Mouse (Mus musculus) natural killer cell, adult 2 months (primary cell): ENCODE data around the gene Mettl27.

Experiments
- DNase-seq, 2 experiments: peaks; one replicate each; pipeline ENCODE4 v3.0.0; 2022; ENCODE audit warnings: low spot score in 2 of 2

Mettl27 gene

DNA sequence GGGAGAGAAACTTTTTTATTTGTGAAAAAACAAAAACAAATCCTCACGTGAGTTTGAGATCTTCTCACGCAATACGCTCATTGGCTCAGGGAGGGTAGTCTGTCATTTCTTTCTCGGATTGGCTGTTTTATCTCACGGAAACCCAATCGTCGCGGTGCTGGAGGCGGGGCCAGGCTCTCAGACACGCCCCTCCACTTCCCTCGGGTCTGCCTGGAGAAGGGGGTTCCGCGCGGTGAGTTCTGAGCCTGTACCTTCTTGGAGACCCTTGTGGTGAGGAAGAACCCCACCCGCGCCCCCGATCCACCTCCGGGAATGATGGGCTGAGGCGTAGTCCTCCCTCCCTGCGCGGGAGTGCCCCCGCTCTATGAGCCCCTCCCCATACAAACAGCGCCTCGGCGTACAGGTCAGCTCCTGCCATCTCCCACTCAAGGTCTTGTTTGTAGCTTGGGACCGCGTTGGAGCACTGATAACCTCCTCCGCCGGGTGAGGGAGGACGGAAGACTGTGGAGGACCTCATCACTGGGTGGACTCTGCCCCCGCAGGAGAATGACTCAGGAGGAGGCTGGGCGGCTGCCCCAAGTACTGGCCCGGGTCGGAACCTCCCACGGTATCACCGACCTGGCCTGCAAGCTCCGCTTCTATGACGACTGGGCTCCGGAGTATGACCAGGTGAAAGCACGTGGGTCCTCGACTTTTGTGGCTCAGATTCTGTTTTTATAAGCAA is at the start of gene Mettl27:
TSS of gene Mettl27 (plus strand) at position 190 of the 724 bp plus-strand sequence.
- DNase-seq, result peak; percentile 81 to 85

DNA sequence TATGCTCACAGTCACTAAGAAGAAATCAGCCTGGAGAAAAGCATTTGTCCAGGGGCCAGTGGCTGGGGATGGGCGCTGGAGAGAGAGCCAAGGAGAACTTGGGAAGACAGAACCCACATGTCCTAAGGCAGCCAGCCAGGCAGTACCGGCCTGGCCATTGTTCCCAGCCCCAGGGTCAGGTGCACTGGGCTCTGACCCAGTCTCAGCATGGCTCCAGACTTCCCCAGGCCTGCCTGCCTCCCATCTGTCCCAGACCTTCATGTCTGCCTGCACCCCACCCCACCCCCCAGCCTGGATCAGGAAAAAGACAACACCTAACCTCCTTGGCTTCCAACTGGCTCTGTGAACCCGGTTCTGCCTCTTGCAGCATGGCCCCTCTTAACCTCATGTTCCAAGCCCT is 49.1 kb upstream of the Mettl27 start:
- DNase-seq, result no peak

DNA sequence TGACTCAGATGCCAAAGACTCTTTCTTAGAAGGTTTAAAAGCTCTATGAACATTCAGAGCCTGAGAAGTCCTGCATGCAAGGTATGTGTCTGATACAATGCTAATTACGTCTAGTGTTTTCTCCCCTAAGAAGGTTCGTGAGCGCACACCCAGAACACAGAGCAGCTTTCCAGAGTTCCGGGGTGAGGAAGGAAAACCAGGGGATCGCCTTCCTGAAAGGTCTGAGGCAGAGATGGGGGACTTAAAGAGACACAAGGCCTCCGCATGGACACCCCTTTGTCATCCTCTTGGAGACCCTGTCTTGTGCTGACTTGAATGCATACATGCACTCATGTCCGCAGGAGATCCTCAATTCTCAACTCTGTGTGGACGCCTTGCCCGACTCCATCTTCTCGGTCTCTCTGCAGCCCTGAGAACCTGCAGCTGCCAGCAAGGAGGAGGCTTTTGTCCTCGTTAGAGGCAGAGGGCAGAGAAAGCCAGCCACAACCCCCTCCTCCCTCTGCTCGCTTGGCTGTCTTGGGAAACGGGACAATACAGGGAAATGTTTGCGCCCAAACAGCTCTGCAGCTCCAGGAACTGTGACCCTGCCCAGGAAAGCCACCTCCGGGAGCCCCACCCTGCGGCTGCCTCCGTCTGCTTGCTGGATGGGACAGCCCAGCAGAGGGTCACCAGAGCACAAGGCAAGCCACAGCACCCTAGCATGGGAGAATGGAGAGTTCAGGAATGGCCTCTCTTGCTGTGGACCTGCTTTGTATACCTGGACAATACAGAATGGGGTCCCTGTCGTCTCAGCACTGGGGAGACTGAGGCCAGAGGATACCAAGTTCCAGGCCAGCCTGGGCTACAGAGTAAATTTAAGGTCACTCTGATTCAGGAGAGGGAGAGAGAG is 44.5 kb upstream of the Mettl27 start:
- no peak for DNase-seq

DNA sequence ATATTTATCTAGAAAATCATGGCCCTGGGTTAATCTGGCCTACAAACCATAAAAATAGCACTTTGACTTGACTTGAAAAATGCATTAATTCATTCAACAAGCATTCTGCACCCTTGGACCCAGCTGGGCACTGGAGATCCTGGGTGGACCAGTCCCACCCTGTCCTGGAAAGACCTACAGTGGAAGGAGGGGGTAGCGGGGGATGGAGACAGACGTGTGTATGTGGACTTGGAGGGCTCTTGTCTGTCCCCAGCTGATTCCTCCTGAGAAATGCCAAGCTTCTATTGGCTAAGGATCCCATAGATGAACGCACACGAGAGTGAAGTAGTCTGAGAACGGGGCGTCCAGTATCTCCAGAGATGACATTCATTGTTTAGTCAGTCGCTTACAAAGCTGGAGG is 43.7 kb upstream of the Mettl27 start:
- DNase-seq, result no peak

DNA sequence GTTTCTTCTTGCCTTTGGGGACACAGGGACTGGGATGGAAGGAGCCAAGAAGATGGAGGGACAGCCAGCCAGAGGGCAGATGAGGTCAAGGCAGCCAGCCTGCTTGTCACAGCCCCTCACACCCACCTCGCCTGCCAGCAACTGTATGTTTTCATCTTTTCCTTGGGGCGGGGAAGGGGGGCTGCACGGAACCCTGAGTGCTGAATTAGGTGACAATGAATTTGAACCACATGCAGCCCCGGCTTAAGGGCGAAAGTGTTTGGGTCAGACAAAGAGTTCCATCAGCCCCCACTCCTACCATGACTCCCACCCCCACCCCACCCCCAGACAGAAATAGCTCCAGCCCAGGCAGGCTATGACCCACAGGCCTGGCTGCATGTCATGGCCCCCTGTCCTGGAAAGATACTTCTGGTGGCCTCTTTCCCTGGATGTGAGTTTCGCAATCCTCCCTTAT is 41.5 kb upstream of the Mettl27 start:
- DNase-seq, result no peak

DNA sequence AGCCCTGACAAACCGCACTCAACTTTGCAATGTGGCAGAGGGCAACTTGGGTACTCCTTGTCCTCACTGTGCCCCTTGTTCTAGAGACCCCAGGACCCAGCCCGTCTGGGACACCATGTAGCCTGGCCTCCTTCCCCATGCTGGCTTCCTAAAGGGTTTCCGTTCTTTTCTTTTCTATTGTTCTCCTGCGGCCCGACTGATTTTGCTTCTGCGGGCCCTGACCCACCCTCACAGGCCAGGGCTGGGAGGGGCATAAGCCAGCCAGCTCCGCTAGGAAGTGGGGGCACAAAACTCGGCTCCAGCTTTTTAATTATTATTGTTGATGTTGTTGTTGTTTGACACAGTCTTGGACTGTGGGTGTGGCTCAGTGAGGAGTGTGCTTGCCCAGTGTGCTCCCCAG is 40.6 kb upstream of the Mettl27 start:
- DNase-seq, result no peak

DNA sequence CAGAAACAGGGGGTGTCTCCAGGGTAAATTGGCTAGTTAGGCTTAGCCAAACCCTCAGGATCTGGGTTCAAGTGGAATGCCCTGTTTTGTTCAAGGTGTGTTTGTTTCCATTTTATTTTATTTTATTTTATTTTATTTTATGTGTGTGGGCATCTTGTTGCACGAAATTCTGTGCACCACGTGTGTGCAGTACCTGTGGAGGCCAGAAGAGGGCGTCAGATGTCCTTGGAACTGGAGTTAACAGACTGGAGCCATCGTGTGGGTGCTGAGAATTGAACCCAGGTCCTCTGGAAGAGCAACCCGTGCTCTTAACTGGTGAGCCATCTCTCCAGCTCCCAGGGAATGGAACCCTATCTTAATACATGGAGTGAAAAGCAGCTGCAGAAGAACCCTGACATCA is 39.5 kb upstream of the Mettl27 start:
- DNase-seq, result no peak

DNA sequence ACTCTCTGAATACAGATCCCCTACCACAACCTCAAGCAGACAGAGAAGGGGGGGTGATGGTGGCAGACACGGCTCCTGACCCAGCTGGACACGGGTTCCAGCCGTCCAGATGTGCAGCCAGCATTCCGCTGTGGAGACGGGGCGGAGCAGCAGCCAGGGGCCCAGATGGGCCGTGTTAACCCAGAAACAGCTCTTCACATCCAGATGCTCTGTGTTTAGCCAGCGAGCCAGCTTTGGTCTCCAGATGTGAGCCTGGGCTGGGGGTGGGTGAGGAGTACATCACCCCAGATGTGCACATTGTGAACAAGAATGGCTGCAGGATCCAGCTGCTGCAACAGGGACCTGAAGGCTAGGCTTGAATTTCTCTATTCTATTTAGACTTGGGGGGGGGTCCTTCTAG is 36.9 kb upstream of the Mettl27 start:
- DNase-seq, result no peak

DNA sequence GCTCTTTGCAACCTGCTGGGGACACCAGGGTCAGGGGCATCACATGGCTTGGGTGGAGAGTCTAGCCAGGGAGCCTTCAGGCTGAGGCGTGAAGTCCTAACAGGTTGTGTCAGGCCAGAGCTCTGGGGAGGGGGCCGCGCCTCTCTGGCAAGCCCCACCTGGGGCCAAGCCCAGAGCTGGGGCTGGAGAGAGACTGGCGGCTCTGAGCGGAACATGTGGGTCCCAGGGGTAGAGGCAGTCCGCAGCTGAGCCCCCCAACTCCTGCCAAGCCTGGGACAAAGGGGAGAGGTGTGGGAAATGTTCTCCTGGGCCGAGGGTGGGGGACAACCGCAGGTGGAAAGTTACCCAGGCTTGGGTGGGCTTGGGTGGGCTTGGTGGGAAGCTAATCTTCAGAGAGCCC is 35.2 kb upstream of the Mettl27 start:
- DNase-seq, result no peak

DNA sequence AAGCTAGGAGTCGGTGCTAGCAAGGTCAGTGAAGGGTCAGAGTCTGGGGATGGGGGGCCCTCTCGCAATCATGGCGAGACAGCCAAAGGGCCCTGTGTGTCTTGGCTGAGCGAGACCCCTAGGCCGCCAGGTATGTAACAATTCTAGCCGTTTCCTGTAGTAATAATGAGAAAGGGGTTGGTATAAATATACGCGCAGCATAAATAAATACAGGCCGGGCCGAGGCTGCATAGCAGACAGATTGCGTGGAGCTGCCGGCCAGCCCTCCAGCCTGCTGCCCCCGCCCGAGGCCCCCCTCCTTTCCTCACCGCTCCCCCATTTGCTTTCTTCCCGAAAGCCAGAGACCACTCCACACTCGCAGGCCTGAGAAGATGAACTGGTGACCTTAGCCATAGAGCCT is 34.6 kb upstream of the Mettl27 start:
- DNase-seq, result no peak

DNA sequence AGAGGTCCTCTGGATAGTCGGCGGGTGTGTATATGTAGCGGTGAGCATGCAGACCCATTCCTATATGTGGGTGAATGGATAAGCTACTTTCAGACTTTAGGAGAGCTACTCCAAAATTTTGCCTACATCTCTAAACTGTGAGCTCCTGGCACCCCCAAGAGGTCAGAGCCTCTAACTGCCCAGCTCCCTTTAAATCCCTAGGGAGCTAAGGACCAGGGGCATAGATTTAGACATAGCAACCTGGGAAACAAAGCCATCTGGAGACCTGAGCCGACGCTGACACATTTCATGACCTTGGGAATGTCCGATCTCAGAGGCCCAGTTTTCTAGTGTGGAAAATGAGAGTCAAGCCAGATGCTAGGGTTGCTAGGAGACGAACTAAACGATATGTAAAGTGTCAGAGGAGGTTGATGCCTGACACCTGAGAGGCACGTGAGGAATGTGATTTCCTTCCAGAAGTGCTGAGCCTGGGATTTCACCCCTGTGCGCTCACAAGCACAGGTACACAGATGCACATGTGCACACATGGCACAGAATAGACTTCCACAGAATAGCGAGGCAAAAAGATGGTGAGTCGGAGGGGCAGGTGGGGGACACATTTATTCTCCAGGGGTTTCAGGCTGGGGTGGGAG is 31.0 kb upstream of the Mettl27 start:
- DNase-seq, result no peak

DNA sequence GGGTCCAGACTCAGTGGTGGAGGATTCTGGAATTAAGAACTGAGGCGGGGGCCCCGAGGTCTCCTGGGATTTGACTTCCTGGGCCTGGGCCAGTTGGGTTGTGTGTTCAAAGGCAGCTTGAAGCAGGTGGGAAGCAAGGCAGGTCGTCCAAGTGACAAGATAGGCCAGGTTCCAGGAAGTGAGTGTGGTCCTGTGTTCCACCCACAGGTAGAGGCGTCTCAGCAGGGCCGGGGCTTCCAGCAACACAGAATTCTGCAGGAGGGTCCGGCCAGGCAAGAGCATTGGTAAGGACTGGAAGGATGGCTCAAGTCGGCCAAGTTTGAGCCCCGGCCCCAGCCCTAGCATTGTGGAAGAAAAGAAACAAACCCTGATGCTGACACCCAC is 30.5 kb upstream of the Mettl27 start:
- DNase-seq, result no peak

DNA sequence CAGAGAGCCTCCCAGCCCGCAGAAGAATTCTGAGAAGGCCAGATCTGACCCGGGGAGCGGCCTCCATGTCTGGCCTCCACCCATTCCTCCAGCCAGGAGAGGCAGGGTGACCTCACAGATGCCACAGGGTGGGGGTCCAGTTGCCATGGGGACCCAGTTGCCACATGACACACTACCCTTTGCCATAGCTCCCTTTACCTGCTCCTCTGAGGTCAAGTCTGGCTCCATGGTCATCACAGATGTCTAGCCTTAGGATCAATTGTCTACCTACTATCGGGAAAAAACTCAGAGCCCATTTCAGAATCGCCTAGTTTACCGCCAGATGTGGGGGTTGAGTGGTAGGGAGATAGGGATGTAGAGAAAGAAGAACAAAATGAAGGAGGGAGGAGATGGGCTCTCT is 25.5 kb upstream of the Mettl27 start, which contains the start of gene Tmem270:
TSS of gene Tmem270 (minus strand) at position 101 of the 400 bp plus-strand sequence.
- DNase-seq, result no peak

DNA sequence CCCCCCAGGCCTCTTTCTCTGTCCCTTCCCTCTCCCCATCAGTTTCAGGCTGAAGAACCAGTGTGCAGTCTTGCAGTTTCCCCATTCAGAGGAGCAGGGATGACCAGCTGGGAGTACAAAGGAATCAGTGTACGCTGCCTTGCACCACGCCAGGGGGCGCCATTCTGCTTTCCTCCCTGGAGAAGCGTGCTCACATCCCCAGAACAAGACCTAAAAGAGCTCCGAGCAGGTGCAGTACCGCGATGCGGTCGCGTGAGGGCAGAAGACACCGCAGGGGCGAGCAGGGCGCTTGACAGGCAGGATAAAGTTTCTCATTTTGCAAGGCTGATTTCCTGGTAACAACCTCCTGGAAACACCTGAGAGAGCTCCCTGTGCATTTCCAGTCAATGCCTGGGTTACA is 25.0 kb upstream of the Mettl27 start:
- DNase-seq, result peak; percentile 52 to 75

DNA sequence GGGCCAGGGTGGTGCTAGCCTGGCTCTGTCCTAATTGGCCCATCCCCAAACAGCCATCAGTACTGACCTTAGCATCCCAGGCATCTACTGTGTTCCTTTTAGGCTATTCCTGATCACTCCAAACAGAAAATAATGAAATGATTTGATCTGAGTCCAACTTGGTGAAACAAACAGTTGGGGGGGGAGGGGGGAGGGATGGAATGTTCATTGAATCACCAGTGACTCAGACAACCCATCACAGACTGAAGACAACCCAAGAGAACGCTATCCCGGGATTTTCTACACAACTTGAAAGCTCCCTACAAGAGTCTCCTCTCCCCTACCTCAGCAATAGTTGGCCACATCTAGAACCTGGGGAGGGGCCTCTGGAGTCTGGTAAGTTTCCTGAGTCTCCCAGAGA is 20.3 kb upstream of the Mettl27 start:
- no peak for DNase-seq

DNA sequence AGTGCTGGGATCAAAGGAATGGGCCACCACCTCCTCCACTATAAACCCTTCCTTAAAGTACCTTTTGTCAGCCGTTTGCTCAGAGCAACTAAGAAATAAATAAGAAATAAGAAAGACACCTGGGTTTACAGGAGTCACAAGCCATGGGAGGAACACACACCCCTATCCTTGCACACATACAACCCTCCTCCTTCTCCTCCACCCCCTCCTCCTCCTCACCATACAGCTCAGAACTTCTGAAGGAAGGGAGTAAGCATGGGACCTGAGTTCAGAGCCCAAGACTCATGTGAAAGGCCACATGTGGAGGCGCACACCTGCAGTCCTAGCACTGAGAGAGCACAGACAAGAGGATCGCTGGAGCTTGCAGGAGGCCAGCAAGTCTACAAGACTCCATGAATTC is 18.8 kb upstream of the Mettl27 start:
- no peak for DNase-seq

DNA sequence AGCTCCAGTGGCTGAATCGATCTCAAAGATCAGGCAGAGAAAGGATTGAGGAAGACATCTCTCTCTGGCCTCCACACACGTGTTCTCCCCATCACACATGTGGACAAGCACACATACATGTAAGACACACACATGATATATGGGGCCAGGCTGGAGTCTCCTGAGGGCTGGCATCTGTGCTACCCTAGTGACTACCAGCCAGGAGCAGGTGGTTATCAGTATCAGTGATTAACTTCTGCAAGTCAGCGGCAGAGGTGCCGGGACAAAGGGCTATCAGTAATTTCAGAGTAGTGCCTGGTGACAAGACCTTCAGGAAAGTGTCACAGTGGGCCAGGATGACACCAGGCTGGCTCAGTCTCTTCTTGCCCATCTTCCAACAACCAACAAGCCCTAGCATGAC is 18.4 kb upstream of the Mettl27 start:
- DNase-seq, result no peak

DNA sequence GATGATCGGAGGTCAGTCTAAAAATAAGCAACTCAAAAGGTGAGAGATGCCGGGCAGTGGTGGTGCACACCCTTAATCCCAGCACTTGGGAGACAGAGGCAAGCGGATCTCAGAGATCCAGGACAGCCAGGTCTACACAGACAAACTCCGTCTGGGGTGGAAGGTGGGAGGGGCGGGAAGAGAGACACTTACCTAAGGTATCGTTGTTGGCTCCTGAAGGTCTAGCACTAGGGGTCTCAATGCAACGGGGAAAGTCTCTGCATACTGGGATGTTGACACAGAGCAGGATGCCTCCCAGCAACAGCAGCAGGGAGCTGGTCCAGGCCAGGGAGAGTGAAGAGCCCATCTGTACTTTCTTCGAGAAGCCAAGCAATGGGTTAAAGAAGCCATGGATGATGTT is 17.7 kb upstream of the Mettl27 start:
- DNase-seq, result no peak

DNA sequence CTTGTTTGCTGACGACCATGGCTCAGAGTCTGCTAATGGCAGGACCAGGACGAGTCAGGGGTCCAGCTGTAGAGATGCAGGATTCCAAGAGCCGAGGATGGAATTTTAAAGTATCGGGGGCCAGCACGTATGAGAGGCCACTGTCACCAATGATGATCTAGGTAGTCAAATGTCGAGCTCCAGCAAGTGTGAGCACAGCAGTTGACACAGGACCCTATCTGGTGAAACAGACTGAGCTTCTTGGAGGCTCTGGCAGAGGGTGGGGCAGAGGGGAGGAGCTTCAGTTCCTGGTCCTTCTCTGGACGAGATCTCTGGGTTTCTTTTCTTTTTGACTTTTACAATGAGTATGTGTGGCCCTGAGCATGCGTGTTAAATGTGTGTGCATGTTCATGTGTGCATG is 16.9 kb upstream of the Mettl27 start, which contains the start of gene Cldn13:
TSS of gene Cldn13 (minus strand) at position 216 of the 400 bp plus-strand sequence.
- no peak for DNase-seq

DNA sequence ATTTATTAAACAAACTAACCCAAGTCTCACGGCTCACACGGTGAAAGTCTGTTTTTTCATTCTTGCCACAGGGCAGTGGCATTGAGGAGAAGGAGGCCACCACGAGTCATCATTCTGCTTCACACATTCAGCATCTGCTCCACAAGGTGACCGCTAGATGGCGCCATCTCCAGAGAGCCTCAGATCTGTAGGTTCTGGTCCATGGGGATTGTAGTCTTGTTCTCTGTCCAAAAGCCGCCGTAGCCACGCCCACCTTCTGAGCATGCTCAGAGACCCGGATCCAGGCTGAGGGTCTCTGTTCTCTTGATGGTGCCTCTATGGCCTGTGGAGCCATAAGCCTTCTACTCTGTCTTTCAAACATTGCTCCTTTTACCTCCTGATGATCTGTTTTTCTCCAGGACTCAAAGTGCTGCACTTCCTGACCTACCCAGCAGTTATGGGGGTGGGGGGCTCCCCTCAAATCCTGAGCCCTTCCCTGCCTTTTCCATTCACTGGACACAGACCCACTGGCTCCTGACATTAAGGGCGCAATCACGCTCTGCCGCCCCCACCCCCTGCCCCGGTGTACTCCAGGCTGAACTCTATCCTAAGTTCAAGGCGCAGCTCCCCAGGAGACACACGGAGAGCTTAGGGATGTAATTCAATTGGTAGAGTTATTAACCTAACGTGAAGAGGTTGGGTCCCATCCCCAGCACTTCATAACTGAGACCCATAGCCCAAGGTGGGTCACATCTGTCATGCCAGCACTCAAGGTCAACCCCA is 13.9 kb upstream of the Mettl27 start:
- DNase-seq, result peak; percentile 57 to 62

DNA sequence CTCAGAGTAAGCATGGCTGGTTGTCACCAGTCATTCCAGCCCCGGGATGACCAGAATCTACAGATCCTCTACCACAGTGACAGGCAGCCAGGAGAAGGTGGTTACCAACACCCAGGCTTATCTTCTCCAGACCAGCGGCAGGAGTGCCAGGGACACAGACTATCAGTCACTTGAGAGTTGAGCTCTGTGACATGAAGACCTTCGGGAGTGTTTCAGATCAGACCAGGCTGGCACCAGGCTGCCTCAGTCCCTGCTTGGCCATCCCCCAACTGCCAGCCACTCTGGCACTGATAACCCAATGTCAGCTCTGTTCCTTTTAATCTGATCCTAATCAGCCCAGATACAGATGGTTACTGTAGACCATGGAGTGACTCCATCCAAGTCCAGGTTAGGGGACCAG is 13.1 kb upstream of the Mettl27 start:
- DNase-seq, result no peak
